Mouse (Mus musculus) hindbrain, embryonic 11.5 days (tissue): Measurements from ENCODE around the gene 1700122O11Rik. TPM values are rescaled to one million over a fixed set of nuclear protein-coding genes. Genes with fewer than 3 reads are reported as not detected.

Experiments
- ATAC-seq: fragments of 200-750 bp; cut with Nextera tagmentation; 2 replicates; pipeline ENCODE4 v1.8.0; 2017; ENCODE audit warnings: mild to moderate bottlenecking, moderate TSS enrichment, moderate library complexity; ENCODE audit not compliant: low FRiP score
- DNase-seq: peaks from one replicate; pipeline ENCODE4 v3.0.0-alpha.2; 2015; ENCODE audit warnings: low spot score
- H3K27ac ChIP-seq: fragments of 300-500 bp; sonication (generic); 2 replicates; pipeline ENCODE4 v1.5.1; 2014; ENCODE audit warnings: mild to moderate bottlenecking, low read depth, low read length
- H3K27me3 ChIP-seq: fragments of 300-500 bp; sonication (generic); 2 replicates; pipeline ENCODE4 v1.6.1; 2014; ENCODE audit warnings: mild to moderate bottlenecking, low read length, moderate library complexity, mixed read lengths; ENCODE audit not compliant: control insufficient read depth, insufficient read depth
- H3K36me3 ChIP-seq: fragments of 300-500 bp; sonication (generic); 2 replicates; pipeline ENCODE4 v1.6.1; 2014; ENCODE audit warnings: mild to moderate bottlenecking, low read length, moderate library complexity, mixed read lengths; ENCODE audit not compliant: control insufficient read depth, insufficient read depth
- H3K4me1 ChIP-seq: fragments of 300-500 bp; sonication (generic); replicated peaks from 2 replicates; pipeline ENCODE4 v1.6.1; 2014; ENCODE audit warnings: low read length, mixed read lengths; ENCODE audit not compliant: control insufficient read depth, insufficient read depth
- H3K4me2 ChIP-seq: fragments of 300-500 bp; sonication (generic); replicated peaks from 2 replicates; pipeline ENCODE4 v1.6.1; 2014; ENCODE audit warnings: mild to moderate bottlenecking, low read depth, low read length
- H3K4me3 ChIP-seq: fragments of 300-500 bp; sonication (generic); 2 replicates; pipeline ENCODE4 v1.5.1; 2014; ENCODE audit warnings: low read depth, low read length
- H3K9ac ChIP-seq: fragments of 300-500 bp; sonication (generic); 2 replicates; pipeline ENCODE4 v1.6.1; 2014; ENCODE audit warnings: low read depth, low read length
- H3K9me3 ChIP-seq: fragments of 300-500 bp; sonication (generic); 2 replicates; pipeline ENCODE4 v1.6.1; 2016; ENCODE audit warnings: low read length; ENCODE audit not compliant: control insufficient read depth
- WGBS: fragments of 180-500 bp; shearing (Covaris S2); extraction: QIAGEN DNeasy Blood & Tissue Kit; methylation state at CpG from one replicate; pipeline ENCODE4 v1.1.7; 2014; 5-methylcytosine and 5-hydroxymethylcytosine counted together
- polyA plus RNA-seq: library from polyadenylated mRNA; unstranded; fragments of >200 nt; fragmentation: Nextera tagmentation; extraction: Ambion mirVana; gene quantifications from 2 replicates; pipeline ENCODE4 v1.2.1, GENCODE M21; 2014

The 1700122O11Rik gene
- polyA plus RNA-seq, 1 experiment from 2014 or later, result not detected

DNA sequence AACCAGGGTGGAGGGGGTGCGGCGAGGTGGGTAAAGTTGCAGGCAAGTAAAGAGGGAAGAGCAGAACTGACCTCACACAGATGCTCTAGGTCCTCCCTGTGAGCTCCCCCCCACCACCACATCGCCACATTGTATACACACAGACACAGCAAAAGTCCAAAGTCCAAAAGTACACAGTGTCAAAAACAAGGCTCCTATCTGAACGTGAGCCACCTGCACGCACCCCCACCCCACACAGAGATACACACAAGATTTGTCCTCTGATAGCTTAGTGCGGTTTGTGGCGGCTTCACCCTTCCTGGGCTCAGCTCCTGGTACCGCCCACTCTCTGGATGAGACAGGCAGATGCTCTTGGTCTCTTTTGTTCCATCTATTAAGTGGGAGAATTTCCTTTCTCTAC is 50.0 kb downstream of the 1700122O11Rik start:
- Histone ChIP-seq H3K9ac (no peak overlapping the region), H3K27ac (no peak overlapping the region), H3K36me3 (no peaks in the 10 kb centered on the region), H3K9me3 (no peaks in the 10 kb centered on the region), H3K4me3 (no peak overlapping the region), H3K27me3 (no peaks in the 10 kb centered on the region), H3K4me1 (peaks cover 8% of the 10 kb centered on the region), H3K4me2 (no peak overlapping the region)
- ATAC-seq (no peak), DNase-seq (no peak)
- 72% methylated on average over 8 of the region's 8 CpGs for WGBS

Other genes with a start within 250 kb of the 1700122O11Rik start
- gene Mdfi, start 203.6 kb downstream of the 1700122O11Rik start, polyA plus RNA-seq, result 39.0 and 40.5 TPM in 2 replicates
- gene Foxp4, start 113.6 kb downstream of the 1700122O11Rik start, polyA plus RNA-seq, result 23.9 and 28.4 TPM in 2 replicates
- gene 1700067P10Rik, start 51.0 kb upstream of the 1700122O11Rik start, polyA plus RNA-seq, result not detected in 2 replicates
- not detected in 2 replicates for gene 9830107B12Rik, start 108.0 kb upstream of the 1700122O11Rik start, polyA plus RNA-seq
- not detected in 2 replicates for gene A530064D06Rik, start 129.0 kb upstream of the 1700122O11Rik start, polyA plus RNA-seq
- 0.10 TPM in 1 of 2 replicates, not detected in the other for gene Trem1, start 194.5 kb upstream of the 1700122O11Rik start, polyA plus RNA-seq
- not detected in 2 replicates for gene Trem3, start 209.5 kb upstream of the 1700122O11Rik start, polyA plus RNA-seq
- gene Treml4, start 226.0 kb upstream of the 1700122O11Rik start, polyA plus RNA-seq, result 0.20 and 0.34 TPM in 2 replicates